Mouse (Mus musculus): ENCODE measurements around the gene Klrg2.

DNA sequence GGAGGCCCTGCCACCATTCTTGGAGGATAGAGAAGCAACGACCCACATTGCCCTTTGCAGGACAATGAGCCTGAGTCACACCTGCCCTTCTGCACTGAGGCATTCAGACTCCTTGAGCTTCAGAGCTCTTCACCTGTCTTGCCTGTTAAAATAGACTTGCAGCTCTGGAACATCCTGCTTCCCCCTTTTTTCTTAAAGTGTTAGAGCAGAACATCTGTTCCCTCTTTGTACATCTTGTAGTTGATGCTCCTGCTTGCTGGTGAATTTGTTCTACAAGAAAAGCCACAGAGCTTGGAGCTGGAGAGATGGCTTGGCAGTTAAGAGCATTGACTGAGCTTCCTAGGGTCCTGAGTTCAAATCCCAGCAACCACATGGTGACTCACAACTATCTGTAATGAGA, 14.6 kb downstream of the Klrg2 start:
- no peak for TF ChIP-seq GATA1 (IDR thresholded peaks at IDR 0.05; ENCODE audit: borderline replicate concordance, low read length)
- no peak for TF ChIP-seq FLI1 (IDR thresholded peaks at IDR 0.05; ENCODE audit: low read length)

Data from megakaryocyte, embryonic 14.5 days (primary cell).